Mouse (Mus musculus) left cerebral cortex, postnatal 36 days (tissue): Measurements from ENCODE around the gene Ntn5. TPM values are rescaled to one million over a fixed set of nuclear protein-coding genes. Genes with fewer than 3 reads are reported as not detected.
A peak's percentile ranks its signal among the peaks of the same experiment; 100 is the strongest.

Experiments used
- DNase-seq, 2 experiments: peaks; one replicate each; pipeline ENCODE4 v3.0.0; 2021 to 2022; ENCODE audit warnings: low spot score in 2 of 2, mixed read lengths in 1 of 2
- intact Hi-C: fragments of 180-260 bp; cut with DNase I; formaldehyde crosslinking; loops from one replicate; pipeline ENCODE4 v1.15.1; 2025
- total RNA-seq, 2 experiments: library from RNA; stranded (reverse); gene quantifications; 2 replicates each; pipeline ENCODE4 v1.2.3; 2021

Ntn5 gene
- total RNA-seq, 2 experiments from 2014 or later = 4.2 to 5.7 TPM

DNA sequence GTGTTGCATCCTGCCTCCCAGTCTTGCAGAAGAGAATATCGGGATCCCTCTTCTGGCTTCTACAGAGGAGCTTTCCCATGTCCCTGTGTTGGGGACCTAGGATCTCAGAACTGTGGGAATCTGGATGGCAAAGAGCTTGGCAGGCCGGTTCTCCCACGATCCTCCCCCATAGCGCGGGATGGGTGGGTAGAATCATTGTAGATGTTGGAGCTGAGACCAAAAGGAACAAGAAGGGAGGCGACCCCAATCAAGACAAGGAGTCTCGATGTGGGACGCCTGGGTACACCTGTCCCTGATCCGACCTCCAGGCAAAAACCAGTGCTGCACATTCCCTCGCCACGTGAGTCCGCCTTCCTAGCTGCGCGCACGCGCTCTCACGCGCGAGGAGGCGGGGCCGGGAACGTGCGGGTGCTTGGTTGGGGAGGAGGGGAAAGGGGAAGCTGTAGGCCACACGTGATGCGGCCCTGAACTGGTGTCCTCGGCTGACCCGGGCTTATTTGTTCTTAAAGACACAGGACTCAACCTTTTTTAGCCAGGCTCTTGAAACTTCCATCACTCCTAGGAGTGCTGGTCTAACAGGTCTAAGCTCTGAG, 23.6 kb downstream of the Ntn5 start:
- intact Hi-C loops = no loop called here
- DNase-seq = peak; percentile 95 to 96

DNA sequence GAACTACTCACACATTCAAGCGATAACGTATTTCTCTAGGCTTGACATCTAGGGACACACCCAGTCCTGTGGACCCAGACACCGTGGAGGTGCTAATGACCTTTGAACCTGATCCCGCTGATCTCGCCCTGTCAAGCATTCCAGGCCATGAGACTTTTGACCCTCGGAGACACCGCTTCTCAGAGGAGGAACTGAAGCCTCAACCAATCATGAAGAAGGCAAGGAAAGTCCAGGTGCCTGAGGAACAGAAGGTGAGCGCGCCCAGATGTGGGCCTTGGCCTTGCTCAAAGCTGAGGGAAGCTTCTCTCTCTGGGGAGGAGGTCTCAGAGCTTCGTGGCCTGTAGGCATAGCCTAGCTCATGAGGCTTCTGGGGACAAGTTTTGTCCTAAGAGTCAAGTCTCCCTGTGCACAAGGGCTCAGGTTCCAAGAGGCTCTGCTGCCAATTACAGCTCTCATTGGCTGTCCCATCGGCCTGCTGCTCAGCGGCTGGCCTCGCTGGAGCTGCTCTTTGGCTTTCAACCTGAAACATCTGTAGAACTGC, 24.5 kb downstream of the Ntn5 start:
- intact Hi-C loops = no loop called here
- no peak for DNase-seq

- intact Hi-C loops = no loop called here
- DNase-seq = no peak
Measured at GRCm38 (mm10) chr7:45709036-45709435, 25.2 kb downstream of the Ntn5 start.

DNA sequence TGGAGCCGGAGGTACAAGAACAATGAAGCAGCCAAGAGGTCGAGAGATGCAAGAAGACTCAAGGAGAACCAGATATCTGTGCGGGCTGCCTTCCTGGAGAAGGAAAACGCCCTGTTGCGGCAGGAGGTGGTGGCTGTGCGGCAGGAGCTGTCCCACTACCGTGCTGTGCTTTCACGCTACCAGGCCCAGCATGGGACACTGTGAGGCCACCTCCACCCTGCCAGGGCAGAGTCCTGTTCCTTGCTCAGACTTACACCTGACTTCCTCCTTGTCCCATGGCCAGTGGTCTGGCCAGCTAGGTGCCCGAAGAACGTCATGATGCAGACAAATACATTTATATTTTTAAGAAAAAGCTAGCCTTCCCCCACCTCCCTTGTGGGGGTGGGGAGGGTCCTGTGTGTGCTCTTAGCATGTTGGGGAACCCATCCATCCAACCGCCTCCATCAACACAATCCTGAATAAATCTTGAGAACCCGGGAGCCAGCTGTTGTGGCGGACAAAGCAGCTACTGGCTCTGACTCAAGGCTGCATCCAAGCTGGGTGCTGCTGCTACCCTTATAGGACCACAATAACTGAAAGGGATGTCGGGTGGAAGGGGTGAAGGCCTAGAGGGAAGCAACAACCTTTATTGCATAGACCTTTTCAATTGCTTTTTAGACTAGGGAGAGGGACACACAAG, 26.0 kb downstream of the Ntn5 start:
- intact Hi-C loops = no loop called here
- no peak for DNase-seq

DNA sequence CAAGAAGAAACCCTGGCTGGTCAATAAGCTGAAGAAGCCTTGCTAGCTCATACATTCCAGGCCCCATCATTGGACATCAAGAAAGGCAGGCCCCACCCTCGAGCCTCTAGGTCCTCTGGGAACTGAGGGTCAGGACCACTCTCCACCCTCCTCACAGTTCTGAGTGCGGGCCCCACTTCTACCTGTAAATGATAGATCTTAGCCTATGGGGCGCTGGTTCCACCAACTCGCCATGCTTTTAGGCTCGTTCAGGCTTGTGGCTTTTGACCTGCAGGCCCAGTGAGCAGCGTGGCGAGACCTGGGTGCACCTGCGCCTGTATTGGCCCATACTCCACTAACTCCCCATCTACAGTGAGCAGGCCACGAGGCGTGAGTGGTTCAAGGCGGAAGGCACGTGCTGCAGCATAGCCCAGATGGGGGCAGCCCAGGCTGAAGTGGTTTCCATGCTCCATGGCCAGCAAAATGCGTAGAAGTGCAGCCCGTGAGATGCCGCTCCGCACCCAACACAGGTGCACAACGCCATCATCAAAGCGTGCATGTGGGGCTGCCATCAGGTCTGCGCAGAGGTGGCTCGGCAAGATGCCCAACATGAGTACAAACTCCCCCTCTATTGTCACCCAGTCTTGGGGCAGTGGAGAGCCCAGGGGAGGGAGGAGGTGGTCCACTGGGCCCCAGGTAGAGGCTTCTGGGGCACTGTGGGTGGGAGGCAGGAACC, 26.8 kb downstream of the Ntn5 start:
- intact Hi-C loops = no loop called here
- peak; percentile 39 to 53 for DNase-seq

- intact Hi-C loops = no loop called here
- DNase-seq = no peak
Measured at GRCm38 (mm10) chr7:45711316-45712021, 27.6 kb downstream of the Ntn5 start.

- no peak for DNase-seq
- intact Hi-C loops = no loop called here
Measured at GRCm38 (mm10) chr7:45712022-45712757, 28.4 kb downstream of the Ntn5 start.

DNA sequence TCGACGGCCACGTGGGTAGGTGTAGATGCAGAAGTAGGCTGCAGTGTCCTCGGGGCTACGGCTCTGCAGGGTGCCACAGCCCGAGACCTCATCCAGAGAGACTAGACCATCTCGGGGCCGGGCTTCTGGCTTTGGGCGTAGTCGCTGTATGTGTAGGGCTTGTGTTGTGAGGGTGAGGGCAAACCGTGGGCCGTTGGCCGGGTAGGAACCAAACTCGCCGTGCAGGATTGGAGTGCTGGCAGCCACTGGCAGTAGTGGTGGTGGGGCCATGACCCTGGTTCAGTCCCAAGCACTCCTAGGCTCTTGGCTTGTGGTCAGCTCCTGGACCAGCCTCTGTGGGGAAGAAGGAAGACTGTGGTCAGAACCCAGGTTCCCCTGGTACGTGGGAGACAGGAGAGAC, 29.6 kb downstream of the Ntn5 start:
- intact Hi-C loops = no loop called here
- DNase-seq = no peak

DNA sequence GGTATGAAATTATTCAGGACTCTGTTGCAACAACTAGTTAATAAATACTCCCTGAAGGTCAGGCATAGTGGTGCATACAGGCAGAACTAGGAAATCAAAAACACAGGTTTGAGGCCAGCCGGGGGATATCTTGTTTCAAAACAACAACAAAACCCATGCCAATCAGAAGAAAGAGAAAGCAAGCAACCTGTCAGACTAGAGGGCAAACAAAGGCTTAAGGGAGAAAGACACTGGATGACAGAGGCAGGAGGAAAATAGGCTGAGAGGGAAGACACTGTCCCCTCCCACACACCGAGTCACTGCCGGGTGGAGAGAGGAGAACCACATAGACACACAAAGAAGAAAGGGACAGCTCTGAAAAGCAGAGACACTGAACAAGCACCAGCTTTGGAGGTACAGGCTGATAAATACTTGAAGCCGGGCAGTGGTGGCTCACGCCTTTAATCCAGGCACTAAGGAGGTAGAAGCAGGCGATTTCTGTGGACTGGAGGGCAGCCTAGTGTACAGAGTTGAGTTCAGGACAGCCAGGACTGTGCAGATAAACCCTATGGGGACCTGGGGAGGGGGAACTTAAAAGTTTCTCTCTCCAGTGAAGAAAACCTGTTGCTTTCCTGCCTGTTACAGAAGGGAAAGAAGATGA, 30.2 kb downstream of the Ntn5 start:
- DNase-seq = no peak
- intact Hi-C loops = no loop called here

GRCm38 (mm10) chr7:45714630-45715089, 30.8 kb downstream of the Ntn5 start:
- intact Hi-C loops = no loop called here
- DNase-seq = no peak

DNA sequence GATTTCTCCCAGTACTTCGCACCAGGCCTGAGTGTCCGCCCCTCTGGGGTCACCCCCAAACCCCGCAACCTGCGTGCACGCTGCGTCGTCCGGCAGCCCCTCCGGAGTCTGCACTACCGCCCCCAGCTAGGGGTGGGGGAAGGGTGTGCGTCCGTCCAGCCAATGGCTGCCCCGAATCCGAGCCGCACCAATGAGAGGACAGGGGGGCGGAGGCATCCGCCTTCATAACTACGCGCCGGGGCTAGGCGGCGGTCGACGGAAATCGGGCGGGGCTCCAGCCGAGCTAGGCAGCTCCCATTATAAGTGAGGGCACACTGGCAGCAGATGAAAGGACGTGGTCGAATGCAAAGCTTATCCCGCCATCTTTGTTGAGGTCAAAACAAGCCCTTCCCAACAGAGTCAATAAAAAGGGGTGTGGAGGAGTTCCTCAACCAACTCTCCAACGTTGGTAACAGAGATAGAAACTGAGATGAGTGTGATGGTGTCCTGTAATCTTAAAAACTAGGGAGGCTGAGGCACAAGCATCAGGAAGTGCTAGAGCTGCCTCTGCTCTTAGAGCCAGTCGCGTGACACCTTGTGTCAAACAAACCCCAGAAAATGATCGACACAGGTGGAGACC, 31.4 kb downstream of the Ntn5 start, which contains the start of gene Rpl18:
Gene Rpl18 (plus strand): TSS at position 368 of the 619 bp plus-strand sequence.
- peak; percentile 98 for DNase-seq
- intact Hi-C loops = no loop called here

DNA sequence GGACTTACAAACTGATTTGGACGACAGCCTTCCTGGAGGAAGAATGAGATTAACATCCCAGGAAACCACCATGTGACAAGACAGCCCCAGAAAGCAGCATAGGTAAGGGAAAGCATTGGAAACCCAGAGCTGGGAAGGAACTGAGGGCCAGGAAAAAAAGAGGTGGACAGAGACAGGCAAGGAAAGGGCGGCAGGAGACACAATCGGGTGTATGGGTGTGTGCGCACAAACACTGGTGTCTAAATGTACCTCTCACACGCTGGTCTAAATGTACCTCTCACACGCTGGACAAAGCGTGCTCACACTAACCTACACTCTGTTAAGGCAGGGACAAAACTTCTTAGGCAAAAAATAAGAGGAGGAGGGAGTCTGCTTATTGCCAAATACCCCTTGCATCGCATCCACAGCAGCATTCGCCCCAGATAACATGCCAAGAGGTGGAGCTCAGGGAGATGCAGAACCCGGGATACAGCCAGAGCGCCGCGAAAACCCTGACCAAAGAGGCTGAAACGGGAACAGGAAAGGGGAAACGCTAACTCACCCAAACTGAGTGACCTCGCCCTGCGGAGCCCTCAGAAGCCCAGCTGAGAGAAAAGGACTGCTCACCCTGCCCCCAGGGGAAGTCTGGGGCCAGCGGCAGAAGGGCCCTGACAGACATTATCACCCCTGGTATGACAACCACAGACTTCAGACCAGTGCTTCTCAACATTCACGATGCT, 32.1 kb downstream of the Ntn5 start:
- intact Hi-C loops = no loop called here
- DNase-seq = no peak

DNA sequence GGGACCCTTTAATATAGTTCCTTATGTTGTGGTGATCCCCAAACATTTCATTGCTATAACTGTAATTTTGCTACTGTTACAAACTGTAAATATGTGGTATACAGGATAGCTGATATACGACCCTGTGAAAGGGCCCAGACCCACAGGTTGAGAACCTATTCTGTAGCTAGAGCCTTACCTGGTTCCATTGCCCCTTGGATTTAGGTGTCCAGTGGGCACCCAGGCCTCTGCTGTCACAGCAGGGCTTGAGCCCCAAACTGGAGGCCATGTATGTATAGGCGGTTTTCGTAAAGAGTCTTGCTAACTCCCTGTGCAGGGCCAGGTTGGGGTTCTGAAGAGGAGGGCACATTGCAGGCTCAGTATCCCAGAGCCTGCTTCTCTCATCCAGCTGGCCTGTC, 32.6 kb downstream of the Ntn5 start:
- intact Hi-C loops = no loop called here
- DNase-seq = no peak

GRCm38 (mm10) chr7:45716952-45717917, 33.4 kb downstream of the Ntn5 start:
- DNase-seq = no peak
- intact Hi-C loops = no loop called here

- intact Hi-C loops = no loop called here
- peak; percentile 98 to 100 for DNase-seq
Measured at GRCm38 (mm10) chr7:45717918-45718297, 34.1 kb downstream of the Ntn5 start, which contains the start of gene Sphk2. Gene Sphk2, minus strand, starts transcription at chr7:45718002.

- intact Hi-C loops = no loop called here
- no peak for DNase-seq
Measured at GRCm38 (mm10) chr7:45718331-45718730, 34.5 kb downstream of the Ntn5 start.

DNA sequence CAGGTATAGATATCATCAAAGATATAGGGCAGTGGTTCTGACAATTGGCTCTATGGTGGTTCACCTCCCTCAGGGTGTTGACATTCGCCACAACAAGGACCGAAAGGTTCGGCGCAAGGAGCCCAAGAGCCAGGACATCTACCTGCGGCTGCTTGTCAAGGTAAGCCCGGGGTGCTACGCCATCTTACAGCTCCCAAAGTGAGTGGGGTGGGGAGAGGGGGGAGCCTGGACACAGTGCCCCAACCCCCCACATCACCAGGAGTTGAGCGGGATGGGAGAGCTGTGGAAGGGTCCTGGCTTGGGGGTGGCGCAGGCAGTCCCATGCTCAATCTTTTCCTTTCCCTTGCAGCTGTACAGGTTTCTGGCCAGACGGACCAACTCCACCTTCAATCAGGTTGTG, 35.4 kb downstream of the Ntn5 start:
- DNase-seq = no peak
- intact Hi-C loops = no loop called here
